Mouse (Mus musculus): ENCODE results near the gene Vmn1r10.

The Vmn1r10 gene

DNA sequence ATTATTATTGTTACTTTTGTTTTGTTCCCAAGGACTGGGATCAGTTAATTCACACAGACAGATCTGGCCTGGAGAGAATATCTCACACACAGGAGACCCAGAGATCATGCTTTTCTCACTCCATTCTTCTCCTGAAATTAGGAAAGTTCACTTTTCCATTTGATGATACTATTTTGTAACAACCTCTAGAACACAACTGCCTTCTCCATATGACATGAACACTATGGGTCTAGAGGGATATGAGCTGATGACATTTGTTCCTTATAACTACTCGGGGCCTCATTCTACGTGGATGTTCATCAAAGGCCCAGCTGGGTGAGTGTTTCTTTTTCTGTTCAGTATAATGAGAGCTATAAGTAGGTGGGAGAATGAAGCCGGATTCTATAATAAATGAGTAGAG lies at the start of gene Vmn1r10:
Vmn1r10 (plus strand) TSS at position 301 of the 400 bp plus-strand sequence.
- H3K27me3 ChIP-seq (ENCODE audit: control insufficient read depth, insufficient read depth, low read length, poor library complexity, severe bottlenecking), result no peaks in the 10 kb centered on the region
- no peaks in the 10 kb centered on the region for H3K36me3 ChIP-seq (ENCODE audit: control insufficient read depth, insufficient read depth, low read length, poor library complexity, severe bottlenecking)
- no peak for DNase-seq (ENCODE audit: low read depth, low spot score)

DNA sequence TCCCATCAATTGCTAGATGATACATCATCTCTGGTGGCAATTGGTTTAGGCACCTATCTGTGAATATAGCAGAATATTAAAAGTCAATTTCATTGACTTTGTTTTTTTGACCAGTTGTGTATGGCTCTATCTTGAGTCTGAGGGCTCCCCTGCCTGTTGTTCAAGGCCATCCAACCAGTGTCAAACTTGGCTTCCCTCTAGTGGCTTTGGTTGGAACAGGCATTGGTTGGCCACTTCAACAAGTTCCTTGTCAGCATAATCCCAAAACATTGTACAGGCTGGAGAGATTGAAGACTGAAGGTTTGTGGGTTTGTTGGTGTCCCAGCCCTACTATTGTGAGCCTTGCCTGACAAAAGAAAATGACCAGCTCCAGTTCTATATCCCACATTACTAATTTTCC lies 45.5 kb upstream of the Vmn1r10 start:
- Histone ChIP-seq H3K27me3 (ENCODE audit: control insufficient read depth, insufficient read depth, low read length, poor library complexity, severe bottlenecking) (no peaks in the 10 kb centered on the region), H3K36me3 (ENCODE audit: control insufficient read depth, insufficient read depth, low read length, poor library complexity, severe bottlenecking) (no peaks in the 10 kb centered on the region)
- DNase-seq (ENCODE audit: low read depth, low spot score), result no peak

GRCm38 (mm10) chr6:57066487-57066886 lies 42.8 kb upstream of the Vmn1r10 start, which contains the start of gene Vmn1r9:
Gene Vmn1r9 (plus strand): TSS chr6:57066787.
- no peak for DNase-seq (ENCODE audit: low read depth, low spot score)
- H3K36me3 ChIP-seq (ENCODE audit: control insufficient read depth, insufficient read depth, low read length, poor library complexity, severe bottlenecking), result no peaks in the 10 kb centered on the region
- H3K27me3 ChIP-seq (ENCODE audit: control insufficient read depth, insufficient read depth, low read length, poor library complexity, severe bottlenecking), result no peaks in the 10 kb centered on the region

- no peaks in the 10 kb centered on the region for H3K36me3 ChIP-seq (ENCODE audit: control insufficient read depth, insufficient read depth, low read length, poor library complexity, severe bottlenecking)
- no peak for DNase-seq (ENCODE audit: low read depth, low spot score)
- no peaks in the 10 kb centered on the region for H3K27me3 ChIP-seq (ENCODE audit: control insufficient read depth, insufficient read depth, low read length, poor library complexity, severe bottlenecking)
Observed at GRCm38 (mm10) chr6:57106358-57106757, 2.9 kb upstream of the Vmn1r10 start.

- H3K36me3 ChIP-seq (ENCODE audit: control insufficient read depth, insufficient read depth, low read length, poor library complexity, severe bottlenecking), result no peaks in the 10 kb centered on the region
- no peak for DNase-seq (ENCODE audit: low read depth, low spot score)
- no peaks in the 10 kb centered on the region for H3K27me3 ChIP-seq (ENCODE audit: control insufficient read depth, insufficient read depth, low read length, poor library complexity, severe bottlenecking)
Observed at GRCm38 (mm10) chr6:57133155-57133554, 23.9 kb downstream of the Vmn1r10 start, which contains the start of gene Vmn1r11. Gene Vmn1r11 (plus strand): TSS chr6:57133455.

DNA sequence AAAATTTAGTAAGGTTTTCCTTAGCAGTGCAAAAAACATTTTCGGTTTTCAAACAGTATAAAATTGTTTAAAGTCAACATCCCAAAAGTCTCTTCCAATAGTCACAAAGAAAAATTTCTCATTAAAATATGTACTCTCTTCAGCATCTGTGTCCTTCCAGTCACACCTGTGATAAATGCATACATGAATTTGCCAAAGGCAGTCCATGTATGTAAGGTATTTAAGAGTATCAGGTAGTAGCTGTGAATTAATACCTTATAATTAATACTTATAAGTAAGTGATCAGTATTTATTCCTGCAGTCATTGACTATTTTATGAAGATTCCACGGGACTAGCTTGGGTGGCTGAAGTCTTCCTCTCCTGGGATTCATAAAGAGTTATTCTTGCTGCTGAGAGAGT lies 47.4 kb downstream of the Vmn1r10 start, which contains the start of gene Vmn1r12:
Vmn1r12 (plus strand) TSS at position 301 of the 400 bp plus-strand sequence.
- no peaks in the 10 kb centered on the region for H3K27me3 ChIP-seq (ENCODE audit: control insufficient read depth, insufficient read depth, low read length, poor library complexity, severe bottlenecking)

More for the DNA sequence above, 47.4 kb downstream of the Vmn1r10 start, which contains the start of gene Vmn1r12:
- H3K36me3 ChIP-seq (ENCODE audit: control insufficient read depth, insufficient read depth, low read length, poor library complexity, severe bottlenecking), result no peaks in the 10 kb centered on the region
- no peak for DNase-seq (ENCODE audit: low read depth, low spot score)
